Mouse (Mus musculus) midbrain, embryonic 16.5 days (tissue): Measurements from ENCODE around the gene Abcb8. TPM values are rescaled to one million over a fixed set of nuclear protein-coding genes. Genes with fewer than 3 reads are reported as not detected.
A peak's percentile ranks its signal among the peaks of the same experiment; 100 is the strongest.

Experiments used
- ATAC-seq: fragments of 200-750 bp; cut with Nextera tagmentation; 2 replicates; pipeline ENCODE4 v1.8.0; 2017; ENCODE audit warnings: moderate TSS enrichment
- H3K27ac ChIP-seq: fragments of 300-500 bp; sonication (generic); 2 replicates; pipeline ENCODE4 v1.5.1; 2014; ENCODE audit warnings: mild to moderate bottlenecking, low read length, mixed read lengths
- H3K27me3 ChIP-seq: fragments of 300-500 bp; sonication (generic); 2 replicates; pipeline ENCODE4 v1.6.1; 2014; ENCODE audit warnings: low read depth, low read length, mixed read lengths; ENCODE audit not compliant: control insufficient read depth, insufficient read depth
- H3K36me3 ChIP-seq: fragments of 300-500 bp; sonication (generic); 2 replicates; pipeline ENCODE4 v1.6.1; 2014; ENCODE audit warnings: mild to moderate bottlenecking, low read length, moderate library complexity, mixed read lengths; ENCODE audit not compliant: control insufficient read depth, insufficient read depth
- H3K4me1 ChIP-seq: fragments of 300-500 bp; sonication (generic); 2 replicates; pipeline ENCODE4 v1.6.1; 2014; ENCODE audit warnings: mild to moderate bottlenecking, low read length, mixed read lengths; ENCODE audit not compliant: control insufficient read depth, insufficient read depth
- H3K4me2 ChIP-seq: fragments of 300-500 bp; sonication (generic); 2 replicates; pipeline ENCODE4 v1.6.1; 2014; ENCODE audit warnings: mild to moderate bottlenecking, low read length, mixed read lengths
- H3K4me3 ChIP-seq: fragments of 300-500 bp; sonication (generic); 2 replicates; pipeline ENCODE4 v1.5.1; 2014; ENCODE audit warnings: low read depth, mild to moderate bottlenecking, low read length, moderate library complexity, mixed read lengths
- H3K9ac ChIP-seq: fragments of 300-500 bp; sonication (generic); 2 replicates; pipeline ENCODE4 v1.6.1; 2014; ENCODE audit warnings: low read depth, low read length, mixed read lengths
- H3K9me3 ChIP-seq: fragments of 300-500 bp; sonication (generic); replicated peaks from 2 replicates; pipeline ENCODE4 v1.6.1; 2014; ENCODE audit warnings: mild to moderate bottlenecking, low read length, mixed read lengths; ENCODE audit not compliant: control insufficient read depth, poor library complexity, severe bottlenecking
- WGBS: fragments of 180-500 bp; shearing (Covaris S2); extraction: QIAGEN DNeasy Blood & Tissue Kit; methylation state at CpG from one replicate; pipeline ENCODE4 v1.1.7; 2014; 5-methylcytosine and 5-hydroxymethylcytosine counted together
- polyA plus RNA-seq: library from polyadenylated mRNA; unstranded; fragments of >200 nt; fragmentation: Nextera tagmentation; extraction: Ambion mirVana; gene quantifications from 2 replicates; pipeline ENCODE4 v1.2.1, GENCODE M21; 2015

Abcb8 gene
- polyA plus RNA-seq, 1 experiment from 2014 or later, result 54.9 TPM

DNA sequence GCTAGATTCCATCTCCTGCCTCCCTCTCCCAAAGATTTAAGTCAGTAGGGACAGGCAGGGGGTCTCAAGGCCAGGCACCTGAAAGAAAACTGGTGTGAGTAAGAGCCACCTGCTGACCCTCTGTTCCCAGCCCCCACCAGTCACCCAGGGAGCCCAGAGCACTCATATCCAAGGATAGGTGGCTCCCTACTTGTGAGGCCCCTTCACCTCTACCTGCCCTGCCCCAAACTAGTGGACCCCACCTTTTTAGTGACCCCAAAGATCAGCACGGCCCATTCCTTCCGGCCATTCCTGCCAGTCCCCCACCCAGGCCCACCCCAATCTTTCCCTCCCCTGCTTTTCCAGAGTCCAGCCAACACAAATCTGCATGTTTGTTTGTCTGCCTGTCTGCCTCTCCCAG, 30.0 kb upstream of the Abcb8 start:
- no peaks in the 10 kb centered on the region for H3K9me3 ChIP-seq
- ATAC-seq, result no peak
- H3K27ac ChIP-seq, result no peak overlapping the region
- no peaks in the 10 kb centered on the region for H3K36me3 ChIP-seq
- no peaks in the 10 kb centered on the region for H3K27me3 ChIP-seq
- no peak overlapping the region for H3K9ac ChIP-seq
- 78% methylated on average over 2 of the region's 2 CpGs for WGBS
- H3K4me2 ChIP-seq, result no peak overlapping the region
- H3K4me3 ChIP-seq, result no peak overlapping the region
- 0 out of 2 replicates have a peak, but pooled peaks cover 3% of the 10 kb centered on the region for H3K4me1 ChIP-seq

DNA sequence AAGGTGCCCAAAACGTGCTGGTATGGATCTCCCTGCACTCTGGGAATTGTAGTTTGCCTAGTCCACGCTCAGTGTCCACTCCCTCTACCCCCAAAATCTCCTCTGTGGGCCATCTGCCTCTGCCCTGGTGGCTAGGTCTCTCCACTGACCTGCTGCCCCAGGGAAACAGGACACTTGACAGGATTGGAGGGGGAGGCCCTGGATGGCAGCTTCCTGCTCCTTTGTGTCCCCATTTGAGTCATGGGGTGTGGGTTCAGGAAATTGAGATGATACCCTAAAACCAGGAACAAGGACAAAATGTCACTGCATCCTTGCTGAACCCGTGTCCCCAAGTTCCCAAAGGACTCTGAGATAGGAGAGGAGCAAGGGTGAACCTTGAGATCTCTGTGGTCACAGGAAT, 29.4 kb upstream of the Abcb8 start:
- no peak overlapping the region for H3K4me2 ChIP-seq
- H3K9me3 ChIP-seq, result no peaks in the 10 kb centered on the region
- no peak for ATAC-seq
- 54% methylated on average over 3 of the region's 3 CpGs for WGBS
- no peaks in the 10 kb centered on the region for H3K36me3 ChIP-seq
- H3K4me3 ChIP-seq, result no peak overlapping the region
- no peak overlapping the region for H3K27ac ChIP-seq
- H3K27me3 ChIP-seq, result no peaks in the 10 kb centered on the region
- H3K4me1 ChIP-seq, result 0 out of 2 replicates have a peak, but pooled peaks cover 3% of the 10 kb centered on the region
- no peak overlapping the region for H3K9ac ChIP-seq

DNA sequence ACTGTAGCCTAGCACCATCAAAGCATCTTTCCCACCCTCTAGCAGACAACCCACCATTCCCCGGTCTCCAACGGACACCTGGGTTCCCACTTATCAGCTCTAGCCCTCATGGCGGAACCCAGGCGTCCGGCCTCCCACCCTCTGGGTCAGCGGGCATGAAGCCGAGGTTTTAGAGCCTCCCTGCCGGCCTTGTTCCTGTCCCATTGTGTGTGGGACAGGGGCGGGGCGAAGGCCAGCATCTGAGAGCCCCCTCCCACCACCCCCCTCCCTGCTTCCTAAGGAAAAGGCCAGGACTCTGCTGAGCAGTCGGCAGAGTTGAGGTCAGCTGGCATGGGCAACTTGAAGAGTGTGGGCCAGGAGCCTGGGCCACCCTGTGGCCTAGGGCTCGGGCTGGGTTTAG, 29.0 kb upstream of the Abcb8 start, which contains the start of gene Nos3:
TSS of gene Nos3 (plus strand) at position 303 of the 400 bp plus-strand sequence.
- Histone ChIP-seq H3K36me3 (no peaks in the 10 kb centered on the region), H3K4me1 (0 out of 2 replicates have a peak, but pooled peaks cover 3% of the 10 kb centered on the region), H3K27ac (no peak within 1 kb of the TSS), H3K27me3 (no peaks in the 10 kb centered on the region), H3K9ac (0 out of 2 replicates have a peak within 1 kb of the TSS, but pooled peaks have one; percentile 14), H3K4me2 (no peak within 1 kb of the TSS), H3K4me3 (no peak within 1 kb of the TSS), H3K9me3 (no peaks in the 10 kb centered on the region)
- no peak for ATAC-seq
- 24% methylated on average over 12 of the region's 12 CpGs for WGBS

DNA sequence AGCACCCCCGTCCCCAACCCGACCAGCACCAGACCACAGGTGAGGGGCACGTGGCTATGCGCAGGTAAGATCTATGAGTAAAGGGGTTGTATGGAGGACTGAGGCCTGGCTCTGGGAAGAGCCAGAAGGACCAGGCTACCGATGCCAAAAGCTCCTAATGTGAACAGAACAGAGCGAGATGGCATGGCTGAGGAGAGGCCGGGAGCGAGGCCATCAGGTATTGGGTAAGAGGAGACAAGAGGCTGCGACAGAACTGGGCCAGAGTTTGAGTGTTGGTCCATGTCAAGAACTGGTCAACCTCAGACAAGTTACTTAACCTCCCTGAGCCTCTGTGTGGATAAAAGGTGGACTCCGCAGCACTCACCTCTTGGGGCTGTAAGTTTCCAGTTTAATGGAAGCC, 28.5 kb upstream of the Abcb8 start:
- Histone ChIP-seq H3K27me3 (no peaks in the 10 kb centered on the region), H3K4me2 (no peak overlapping the region), H3K4me1 (0 out of 2 replicates have a peak, but pooled peaks cover 3% of the 10 kb centered on the region), H3K36me3 (no peaks in the 10 kb centered on the region), H3K27ac (no peak overlapping the region), H3K9ac (0 out of 2 replicates have a peak overlapping the region, but pooled peaks have one; percentile 14), H3K4me3 (no peak overlapping the region), H3K9me3 (no peaks in the 10 kb centered on the region)
- 83% methylated on average over 10 of the region's 10 CpGs for WGBS
- no peak for ATAC-seq

DNA sequence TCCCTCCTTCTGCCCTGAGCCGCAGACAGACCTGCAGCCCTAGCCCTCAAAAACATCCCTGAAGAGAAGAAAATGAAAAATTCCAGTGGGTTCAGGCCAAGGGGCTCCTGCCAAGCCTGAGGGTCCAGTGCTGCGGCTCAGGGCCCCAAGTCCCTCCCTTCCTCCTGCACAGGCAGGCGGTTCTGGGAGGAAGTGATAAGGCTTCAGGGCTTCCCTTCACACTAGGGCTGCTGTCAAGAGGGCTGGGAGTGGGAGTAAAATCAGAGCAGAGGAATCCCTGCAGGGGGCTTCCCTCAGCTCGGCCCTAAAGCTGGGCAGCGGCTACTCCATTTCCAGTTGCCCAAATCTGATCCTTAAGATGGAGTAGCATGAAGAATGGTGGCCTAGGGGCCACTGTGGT, 27.9 kb upstream of the Abcb8 start:
- Histone ChIP-seq H3K27me3 (no peaks in the 10 kb centered on the region), H3K9ac (no peak overlapping the region), H3K36me3 (no peaks in the 10 kb centered on the region), H3K9me3 (no peaks in the 10 kb centered on the region), H3K4me3 (no peak overlapping the region), H3K4me2 (0 out of 2 replicates have a peak overlapping the region, but pooled peaks have one; percentile 2), H3K4me1 (0 out of 2 replicates have a peak, but pooled peaks cover 3% of the 10 kb centered on the region), H3K27ac (no peak overlapping the region)
- ATAC-seq, result no peak
- WGBS, result 54% methylated on average over 5 of the region's 5 CpGs

DNA sequence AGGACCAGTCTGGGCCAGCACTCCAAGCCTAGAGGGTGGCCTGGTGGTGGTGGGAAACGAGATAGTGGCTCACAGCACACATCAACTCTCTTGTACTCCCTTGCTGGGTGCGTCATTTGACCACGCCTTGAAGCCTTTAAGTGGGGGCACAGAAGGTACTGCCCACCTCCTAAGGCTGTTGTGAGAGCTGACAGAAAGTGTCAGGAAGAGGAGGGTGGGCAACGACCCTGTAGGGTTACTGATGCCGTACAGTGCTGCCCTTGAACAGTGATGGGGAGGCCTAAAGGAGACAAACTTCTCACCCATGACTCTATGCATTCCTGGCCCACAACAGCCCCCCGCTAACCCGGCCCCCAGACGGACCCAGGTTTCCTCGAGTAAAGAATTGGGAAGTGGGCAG, 27.0 kb upstream of the Abcb8 start:
- H3K27ac ChIP-seq, result no peak overlapping the region
- H3K4me1 ChIP-seq, result no peaks in the 10 kb centered on the region
- no peak for ATAC-seq
- 85% methylated on average over 9 of the region's 9 CpGs for WGBS
- no peaks in the 10 kb centered on the region for H3K36me3 ChIP-seq
- no peak overlapping the region for H3K4me3 ChIP-seq
- H3K9me3 ChIP-seq, result no peaks in the 10 kb centered on the region
- H3K27me3 ChIP-seq, result no peaks in the 10 kb centered on the region
- no peak overlapping the region for H3K9ac ChIP-seq
- H3K4me2 ChIP-seq, result no peak overlapping the region

DNA sequence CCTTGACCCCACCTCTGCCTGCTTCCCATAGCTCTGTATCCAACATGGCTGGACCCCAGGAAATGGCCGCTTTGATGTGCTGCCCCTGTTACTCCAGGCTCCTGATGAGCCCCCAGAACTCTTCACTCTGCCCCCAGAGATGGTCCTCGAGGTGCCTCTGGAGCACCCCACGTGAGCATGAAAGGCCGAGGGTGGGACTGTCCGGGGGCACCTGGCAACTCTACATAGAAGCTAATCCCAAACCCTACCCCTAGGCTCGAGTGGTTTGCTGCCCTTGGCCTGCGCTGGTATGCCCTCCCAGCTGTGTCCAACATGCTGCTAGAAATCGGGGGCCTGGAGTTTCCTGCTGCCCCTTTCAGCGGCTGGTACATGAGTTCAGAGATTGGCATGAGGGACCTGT, 23.7 kb upstream of the Abcb8 start:
- Histone ChIP-seq H3K4me2 (no peak overlapping the region), H3K4me3 (no peak overlapping the region), H3K9me3 (no peaks in the 10 kb centered on the region), H3K36me3 (no peaks in the 10 kb centered on the region), H3K4me1 (no peaks in the 10 kb centered on the region), H3K27me3 (no peaks in the 10 kb centered on the region), H3K27ac (no peak overlapping the region), H3K9ac (no peak overlapping the region)
- ATAC-seq, result no peak
- 79% methylated on average over 9 of the region's 9 CpGs for WGBS

DNA sequence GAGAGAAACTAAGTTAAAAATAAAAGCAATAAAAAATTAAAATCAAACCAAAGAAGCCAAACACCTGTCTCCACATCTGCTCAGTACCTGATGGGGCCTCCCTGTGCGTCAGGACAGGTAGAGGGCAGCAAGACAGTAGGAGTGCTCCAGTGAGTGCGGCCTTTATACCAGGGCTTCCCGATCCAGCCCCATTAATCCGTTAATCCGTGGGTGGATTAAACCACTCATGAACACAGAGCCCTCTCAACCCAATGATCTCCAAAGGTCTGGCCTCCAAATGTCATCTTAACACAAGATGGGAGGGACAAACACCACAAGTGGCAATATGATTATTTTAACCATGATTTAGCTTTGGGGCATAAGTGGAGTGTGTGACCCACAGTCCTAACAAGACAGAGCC, 19.7 kb upstream of the Abcb8 start:
- no peaks in the 10 kb centered on the region for H3K9me3 ChIP-seq
- ATAC-seq, result no peak
- H3K4me1 ChIP-seq, result no peaks in the 10 kb centered on the region
- WGBS, result 38% methylated on average over 5 of the region's 5 CpGs
- H3K9ac ChIP-seq, result no peak overlapping the region
- H3K27ac ChIP-seq, result no peak overlapping the region
- H3K27me3 ChIP-seq, result no peaks in the 10 kb centered on the region
- H3K36me3 ChIP-seq, result no peaks in the 10 kb centered on the region
- H3K4me2 ChIP-seq, result no peak overlapping the region
- H3K4me3 ChIP-seq, result no peak overlapping the region

DNA sequence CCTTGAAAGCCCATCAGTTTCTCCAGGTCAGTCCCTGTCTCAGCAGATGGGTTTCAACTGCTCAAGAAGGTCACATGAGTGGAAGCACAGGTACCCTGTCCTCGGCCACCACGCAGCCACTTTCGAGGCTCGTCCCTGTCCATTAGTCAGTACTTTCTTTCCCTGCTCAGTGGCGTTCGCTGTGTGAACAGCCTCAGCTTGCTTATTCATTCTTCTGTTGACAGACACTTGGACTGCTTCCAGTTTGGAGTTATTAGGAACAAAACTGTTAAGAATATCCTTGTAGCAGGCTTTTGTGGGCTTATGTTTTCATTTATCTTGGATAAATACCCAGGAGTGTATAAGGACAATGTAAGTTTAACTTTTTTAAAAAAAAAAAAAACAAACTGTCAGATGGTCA, 19.2 kb upstream of the Abcb8 start:
- no peak overlapping the region for H3K4me3 ChIP-seq
- no peak for ATAC-seq
- H3K4me1 ChIP-seq, result no peaks in the 10 kb centered on the region
- H3K27ac ChIP-seq, result no peak overlapping the region
- no peaks in the 10 kb centered on the region for H3K36me3 ChIP-seq
- 42% methylated on average over 6 of the region's 6 CpGs for WGBS
- no peaks in the 10 kb centered on the region for H3K9me3 ChIP-seq
- H3K27me3 ChIP-seq, result no peaks in the 10 kb centered on the region
- no peak overlapping the region for H3K4me2 ChIP-seq
- H3K9ac ChIP-seq, result no peak overlapping the region
